Mouse (Mus musculus) heart, adult 8-10 months (tissue): ENCODE measurements around the gene Glp2r. TPM values are rescaled to one million over a fixed set of nuclear protein-coding genes. Genes with fewer than 3 reads are reported as not detected.
A peak's percentile ranks its signal among the peaks of the same experiment; 100 is the strongest.

ENCODE experiments used
- DNase-seq: peaks from one replicate; pipeline ENCODE4 v3.0.0; 2022; ENCODE audit warnings: low spot score
- total RNA-seq, 4 experiments: library from RNA; stranded (reverse); gene quantifications; 2 replicates each; pipeline ENCODE4 v1.2.4; 2022

The Glp2r gene
- total RNA-seq, 4 experiments from 2014 or later = not detected

GRCm38 (mm10) chr11:67728726-67729125, 42.2 kb downstream of the Glp2r start:
- DNase-seq = no peak

DNA sequence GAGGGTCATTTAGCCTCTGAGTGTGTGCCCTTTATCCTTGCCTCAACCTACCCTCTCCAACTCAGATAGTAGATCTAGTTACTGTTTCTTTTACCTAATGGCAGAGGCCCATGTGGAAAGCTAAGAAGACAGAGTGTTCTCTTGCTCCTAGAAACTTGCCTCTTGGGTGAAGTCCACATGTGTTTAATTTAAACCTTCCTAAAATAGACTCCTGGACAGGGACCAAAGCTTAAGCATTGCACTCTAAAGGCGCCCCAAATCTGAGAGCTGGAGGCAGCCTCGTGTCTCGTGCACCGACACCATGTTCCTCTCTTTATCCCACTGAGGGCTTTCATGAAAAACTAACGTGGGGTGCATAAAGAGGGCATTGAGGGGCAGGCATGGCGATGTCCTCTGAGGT, 43.9 kb downstream of the Glp2r start:
- peak; percentile 54 for DNase-seq

DNA sequence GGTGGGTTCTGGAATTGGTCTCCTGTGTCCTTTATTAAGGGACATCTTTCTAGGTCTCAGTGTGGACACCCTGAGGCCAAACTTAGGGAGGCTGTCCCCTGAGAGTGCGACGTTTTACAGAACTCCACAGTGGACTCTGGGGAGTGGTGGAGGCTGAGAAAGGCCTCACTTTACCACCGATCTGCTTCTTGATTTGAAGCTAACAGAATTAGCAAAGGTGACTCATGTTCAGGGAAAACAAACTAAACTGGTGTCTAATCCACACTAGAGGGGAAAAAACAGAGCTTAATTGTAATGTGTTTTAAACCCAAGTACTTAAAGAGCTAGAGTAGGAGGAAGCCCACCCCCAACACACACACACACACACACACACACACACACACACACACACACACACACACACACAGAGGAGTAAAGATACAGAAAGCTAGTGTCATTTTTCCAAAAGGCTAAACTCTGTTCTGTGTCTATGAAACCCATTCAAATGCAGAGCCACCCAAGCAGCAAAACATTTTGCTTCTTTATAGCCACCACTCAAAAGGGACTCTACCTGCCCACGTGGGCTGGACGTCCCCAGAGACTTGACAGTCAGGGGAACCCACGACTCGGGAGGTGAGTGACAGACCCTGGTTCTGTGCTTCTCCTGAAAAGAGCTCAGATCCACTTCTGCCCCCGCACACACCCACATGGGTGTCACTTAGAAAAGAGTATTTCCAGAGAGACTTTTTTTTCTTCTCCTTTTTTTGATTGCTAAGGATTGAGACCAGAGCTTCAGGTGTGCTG, 47.5 kb downstream of the Glp2r start:
- no peak for DNase-seq

DNA sequence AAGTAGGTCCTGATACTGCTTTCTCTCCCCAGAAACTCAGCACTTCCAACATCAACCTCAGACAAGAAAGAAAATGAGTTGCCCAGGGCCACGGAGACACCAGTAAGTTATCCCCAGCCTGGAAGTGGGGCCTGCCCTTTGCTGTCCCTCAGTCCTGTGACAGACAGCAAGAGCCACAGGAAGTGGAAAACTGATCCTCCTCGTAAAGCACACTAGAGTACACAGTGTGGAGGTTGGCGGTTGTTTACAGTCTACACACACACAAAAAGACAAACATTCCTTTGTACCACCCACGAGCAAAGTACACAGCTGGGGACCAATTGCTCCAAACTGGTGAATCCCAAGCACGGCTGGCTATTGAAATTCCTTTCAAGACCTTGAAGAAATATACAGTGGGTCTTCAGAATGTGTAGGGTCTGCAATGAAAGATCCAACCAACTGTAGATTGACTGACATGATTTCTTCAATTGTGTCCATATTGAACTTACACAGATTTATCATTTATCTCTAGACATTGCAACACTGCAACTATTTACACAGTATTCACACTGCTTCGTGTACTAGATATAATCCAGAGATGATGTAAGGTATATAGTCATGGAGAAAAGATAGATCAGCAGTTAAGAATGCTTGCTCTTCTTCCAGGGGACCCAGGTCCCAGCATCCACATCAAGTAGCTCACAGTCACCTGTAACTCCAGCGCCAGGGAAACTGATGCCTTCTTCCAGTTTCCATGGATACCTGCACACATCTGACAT, 48.4 kb downstream of the Glp2r start:
- no peak for DNase-seq

DNA sequence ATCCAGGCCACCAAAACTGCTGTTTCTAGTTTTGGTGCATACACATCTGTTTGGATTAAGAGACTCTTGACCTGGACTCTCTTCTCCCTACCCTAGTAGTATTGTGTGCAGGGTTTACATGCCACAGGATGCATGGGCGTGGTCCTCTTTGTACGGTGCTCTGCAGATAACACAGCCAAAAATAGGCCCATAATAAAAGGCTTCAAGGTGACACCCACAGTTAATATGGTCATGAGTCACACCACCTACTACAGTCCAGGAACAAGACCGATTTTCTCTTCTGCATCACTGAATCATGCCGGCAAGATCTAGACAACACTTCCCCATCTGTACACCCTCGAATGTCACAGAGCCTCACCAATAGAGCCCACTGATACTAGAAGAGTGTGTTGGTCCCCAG, 49.5 kb downstream of the Glp2r start:
- peak; percentile 1 for DNase-seq

- no peak for DNase-seq
Observed at GRCm38 (mm10) chr11:67715382-67715781, 55.6 kb downstream of the Glp2r start.

DNA sequence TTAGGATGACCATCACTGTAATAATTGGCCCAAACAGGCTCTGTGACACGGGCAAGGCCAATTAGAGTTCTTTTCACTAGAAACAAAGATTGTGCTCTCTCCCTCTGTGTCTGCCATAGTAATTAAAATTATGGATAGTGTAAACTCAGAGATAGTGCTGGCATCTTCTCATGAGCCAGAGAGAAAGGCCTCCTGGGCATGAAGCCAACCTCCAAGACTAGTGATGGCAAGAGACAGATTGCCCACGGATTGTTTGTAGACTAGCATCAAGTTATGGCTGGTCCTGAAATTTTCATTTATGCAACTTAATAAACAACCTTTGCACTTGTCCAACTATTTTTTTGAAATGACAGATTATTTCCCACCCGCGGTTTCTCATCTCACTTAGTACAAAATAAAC, 58.0 kb downstream of the Glp2r start:
- DNase-seq = no peak

GRCm38 (mm10) chr11:67694703-67695376, 76.1 kb downstream of the Glp2r start, which contains the start of gene Rcvrn:
Rcvrn (plus strand) TSS chr11:67695326.
- DNase-seq = no peak

- DNase-seq = no peak
Observed at GRCm38 (mm10) chr11:67686109-67686508, 84.8 kb downstream of the Glp2r start.

GRCm38 (mm10) chr11:67681871-67682270, 89.1 kb downstream of the Glp2r start:
- no peak for DNase-seq

- no peak for DNase-seq
Observed at GRCm38 (mm10) chr11:67679930-67680329, 91.0 kb downstream of the Glp2r start.

GRCm38 (mm10) chr11:67679300-67679699, 91.7 kb downstream of the Glp2r start:
- DNase-seq = no peak

GRCm38 (mm10) chr11:67675562-67676540, 95.1 kb downstream of the Glp2r start:
- peak; percentile 62 for DNase-seq

GRCm38 (mm10) chr11:67672140-67672539, 98.8 kb downstream of the Glp2r start:
- no peak for DNase-seq

GRCm38 (mm10) chr11:67670031-67670430, 100.9 kb downstream of the Glp2r start:
- DNase-seq = no peak

GRCm38 (mm10) chr11:67668460-67669007, 102.4 kb downstream of the Glp2r start:
- DNase-seq = no peak

DNA sequence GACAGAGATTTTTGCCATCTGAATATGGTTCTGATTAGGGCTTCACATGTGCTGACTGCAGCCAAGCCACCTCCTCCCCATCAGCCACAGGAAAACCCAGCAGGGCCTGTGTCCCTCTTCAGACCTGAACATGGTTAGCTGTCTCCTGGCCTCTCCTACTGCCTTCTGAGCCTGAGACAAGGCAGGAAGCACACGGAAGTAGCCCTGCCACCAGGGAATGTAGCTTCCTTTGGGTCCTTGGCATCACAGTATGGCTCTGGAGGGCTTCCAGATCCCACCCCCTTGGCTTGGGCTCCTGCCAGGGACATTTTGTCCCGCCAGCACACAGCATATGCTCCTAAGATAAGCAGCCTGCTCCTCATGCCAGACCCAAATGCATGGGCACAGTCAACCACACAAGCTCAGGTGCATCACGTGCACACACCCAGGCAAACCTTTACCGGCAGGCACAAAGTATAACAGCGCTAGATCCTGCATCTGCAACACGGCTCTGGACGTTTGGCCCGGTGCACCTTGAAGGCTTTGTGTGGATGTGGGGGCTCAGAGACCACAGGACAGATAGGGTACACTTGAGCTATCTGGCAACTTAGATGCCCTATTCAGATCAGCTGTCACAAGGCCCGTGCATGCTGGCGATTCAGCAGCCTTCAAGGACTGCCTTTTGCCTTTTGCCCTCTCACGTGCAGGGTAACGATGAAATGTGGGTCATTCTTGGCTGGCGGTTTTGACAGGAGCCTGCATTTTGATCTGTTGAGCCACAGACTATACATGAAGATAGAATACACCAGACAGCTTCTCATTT, 103.2 kb downstream of the Glp2r start:
- DNase-seq = peak; percentile 65

- no peak for DNase-seq
Observed at GRCm38 (mm10) chr11:67666129-67666528, 104.8 kb downstream of the Glp2r start.

DNA sequence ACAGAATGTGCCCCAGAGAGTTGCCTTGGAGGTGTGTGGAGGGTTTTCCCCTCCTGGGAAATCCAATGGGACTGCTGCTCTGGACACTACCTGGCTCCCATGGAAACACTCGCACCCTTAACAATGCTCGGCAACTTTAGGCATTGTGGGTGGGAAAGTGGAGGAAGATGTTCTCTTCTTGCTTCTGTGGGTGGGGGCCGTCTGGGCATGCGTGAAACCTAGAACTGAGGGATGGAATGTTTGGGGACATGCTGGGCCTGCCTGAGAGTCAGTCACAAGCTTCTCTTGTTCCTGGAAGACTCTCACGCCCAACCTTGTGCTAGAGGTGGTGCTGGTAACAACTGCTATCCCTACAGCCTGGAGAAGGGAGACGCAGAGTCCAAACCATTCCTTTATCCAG, 106.0 kb downstream of the Glp2r start:
- no peak for DNase-seq

GRCm38 (mm10) chr11:67664261-67664660, 106.7 kb downstream of the Glp2r start:
- no peak for DNase-seq
